Mouse (Mus musculus) heart, postnatal 14 days (tissue): ENCODE data around the gene Vwa8. TPM values are rescaled to one million over a fixed set of nuclear protein-coding genes. Genes with fewer than 3 reads are reported as not detected.

Experiments
- DNase-seq, 2 experiments: peaks; one replicate each; pipeline ENCODE4 v3.0.0; 2021 to 2022
- intact Hi-C: fragments of 180-260 bp; cut with DNase I; formaldehyde crosslinking; loops from one replicate; pipeline ENCODE4 v1.15.1; 2025
- total RNA-seq, 2 experiments: library from RNA; stranded (reverse); gene quantifications; 2 replicates each; pipeline ENCODE4 v1.2.3; 2021

The Vwa8 gene
- total RNA-seq, 2 experiments from 2014 or later: 171 to 181 TPM

GRCm38 (mm10) chr14:79202722-79203362 is 354.0 kb downstream of the Vwa8 start:
- no peak for DNase-seq
- intact Hi-C loops: no loop called here

GRCm38 (mm10) chr14:79203496-79204158 is 354.8 kb downstream of the Vwa8 start:
- intact Hi-C loops: no loop called here
- no peak for DNase-seq

GRCm38 (mm10) chr14:79204866-79205265 is 356.0 kb downstream of the Vwa8 start:
- intact Hi-C loops: no loop called here
- no peak for DNase-seq

- intact Hi-C loops: no loop called here
Observed at GRCm38 (mm10) chr14:79206210-79206609, 357.4 kb downstream of the Vwa8 start.

GRCm38 (mm10) chr14:79208468-79208867 is 359.6 kb downstream of the Vwa8 start:
- intact Hi-C loops: no loop called here

More at GRCm38 (mm10) chr14:79206210-79206609, 357.4 kb downstream of the Vwa8 start:
- peak; percentile 81 to 88 for DNase-seq

GRCm38 (mm10) chr14:79209813-79210212 is 361.0 kb downstream of the Vwa8 start:
- no peak for DNase-seq
- intact Hi-C loops: no loop called here

More at GRCm38 (mm10) chr14:79208468-79208867, 359.6 kb downstream of the Vwa8 start:
- no peak for DNase-seq

- intact Hi-C loops: no loop called here
Observed at GRCm38 (mm10) chr14:79212380-79212991, 363.6 kb downstream of the Vwa8 start.

GRCm38 (mm10) chr14:79214129-79214528 is 365.3 kb downstream of the Vwa8 start:
- intact Hi-C loops: no loop called here
- DNase-seq: no peak

More at GRCm38 (mm10) chr14:79212380-79212991, 363.6 kb downstream of the Vwa8 start:
- no peak for DNase-seq

- intact Hi-C loops: no loop called here
- no peak for DNase-seq
Observed at GRCm38 (mm10) chr14:79214660-79215249, 365.9 kb downstream of the Vwa8 start.

GRCm38 (mm10) chr14:79216366-79216765 is 367.5 kb downstream of the Vwa8 start:
- intact Hi-C loops: no loop called here
- no peak for DNase-seq

- no peak for DNase-seq
- intact Hi-C loops: no loop called here
Observed at GRCm38 (mm10) chr14:79223431-79224036, 374.7 kb downstream of the Vwa8 start.

- no peak for DNase-seq
- intact Hi-C loops: loop anchor here (5.0 kb wide), 1 partner anchor 103 kb away; no protein-coding TSS in a partner anchor
Observed at GRCm38 (mm10) chr14:79225458-79225857, 376.6 kb downstream of the Vwa8 start.

- intact Hi-C loops: loop anchor here (5.0 kb wide), 1 partner anchor 104 kb away; no protein-coding TSS in a partner anchor
- no peak for DNase-seq
Observed at GRCm38 (mm10) chr14:79226056-79226455, 377.2 kb downstream of the Vwa8 start.

- DNase-seq: no peak
- intact Hi-C loops: loop anchor here (5.0 kb wide), 1 partner anchor 104 kb away; no protein-coding TSS in a partner anchor
Observed at GRCm38 (mm10) chr14:79226741-79227140, 377.9 kb downstream of the Vwa8 start.

GRCm38 (mm10) chr14:79227955-79228354 is 379.1 kb downstream of the Vwa8 start:
- no peak for DNase-seq
- intact Hi-C loops: loop anchor here (5.0 kb wide), 1 partner anchor 106 kb away; no protein-coding TSS in a partner anchor

- intact Hi-C loops: loop anchor here (5.0 kb wide), 1 partner anchor 76 kb away; no protein-coding TSS in a partner anchor
- DNase-seq: no peak
Observed at GRCm38 (mm10) chr14:79231677-79232076, 382.8 kb downstream of the Vwa8 start.

- no peak for DNase-seq
- intact Hi-C loops: loop anchor here (5.0 kb wide), 1 partner anchor 74 kb away; no protein-coding TSS in a partner anchor
Observed at GRCm38 (mm10) chr14:79233697-79234096, 384.8 kb downstream of the Vwa8 start.

- intact Hi-C loops: loop anchor here (5.0 kb wide), 1 partner anchor 73 kb away; no protein-coding TSS in a partner anchor
- no peak for DNase-seq
Observed at GRCm38 (mm10) chr14:79234513-79234912, 385.7 kb downstream of the Vwa8 start.

GRCm38 (mm10) chr14:79235157-79235556 is 386.3 kb downstream of the Vwa8 start:
- intact Hi-C loops: no loop called here
- DNase-seq: no peak

- intact Hi-C loops: no loop called here
- no peak for DNase-seq
Observed at GRCm38 (mm10) chr14:79236261-79236660, 387.4 kb downstream of the Vwa8 start.
